Mouse (Mus musculus) megakaryocyte, embryonic 14.5 days (primary cell): Measurements from ENCODE around the gene Hmga1b.

Experiments used
- FLI1 ChIP-seq: IDR thresholded peaks from 2 replicates; pipeline ENCODE4 v1.6.1; 2012; ENCODE audit warnings: low read length, inconsistent platforms, mixed read lengths
- GATA1 ChIP-seq: IDR thresholded peaks from 3 replicates; pipeline ENCODE4 v1.6.1; 2012; ENCODE audit warnings: mixed read lengths, low read length, inconsistent platforms, borderline replicate concordance

DNA sequence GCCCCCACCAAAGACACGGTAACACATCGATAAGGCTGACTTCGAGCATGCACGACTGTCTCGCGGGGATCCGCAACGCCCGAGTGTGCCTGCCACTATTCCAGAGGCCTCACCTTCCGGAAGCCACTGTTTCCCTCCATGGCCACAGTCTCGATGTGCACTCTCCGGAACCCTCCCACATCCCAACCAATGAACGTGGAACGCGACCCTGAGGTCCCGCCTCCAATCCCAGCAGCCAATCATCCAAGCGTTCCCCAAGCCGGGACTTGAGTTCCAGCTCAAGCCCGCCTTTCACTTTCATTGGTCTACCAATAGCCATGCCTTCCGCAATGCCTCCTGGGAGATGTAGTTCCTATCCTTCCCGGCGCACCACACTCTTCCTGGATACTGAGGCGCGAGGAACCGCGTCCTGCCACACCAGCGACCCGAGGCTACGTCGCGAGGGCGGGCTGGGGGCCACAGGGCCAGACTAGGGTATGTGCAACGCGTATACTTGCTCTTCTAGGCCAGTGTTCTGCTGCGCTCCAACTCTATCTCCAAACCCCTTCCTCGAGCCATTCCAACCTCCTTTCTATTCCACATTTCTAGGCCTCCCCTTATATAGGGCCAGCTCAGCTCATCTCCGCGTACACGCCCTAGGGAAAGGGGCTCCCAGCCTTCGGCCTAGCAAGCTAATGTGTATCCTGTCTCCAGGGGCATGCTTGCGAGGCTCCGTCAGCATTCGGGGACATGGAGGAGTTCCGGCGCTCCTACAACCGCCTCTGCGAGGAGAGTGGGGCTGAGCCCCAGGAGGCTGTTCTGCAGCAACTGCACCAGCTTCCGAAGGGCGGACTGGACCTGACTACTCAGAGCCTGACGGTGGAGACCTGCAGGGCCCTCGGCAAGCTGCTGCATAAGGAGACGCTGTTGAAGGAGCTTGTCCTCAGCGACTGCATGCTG lies 48.7 kb upstream of the Hmga1b start, which contains the start of the genes Cenpx and Lrrc45:
- TF ChIP-seq GATA1 (no peak), FLI1 (no peak; the same call in 1 of the 2 replicates)
